Mouse (Mus musculus) ovary, adult 10 weeks (tissue): Measurements from ENCODE around the gene Krt36. TPM values are rescaled to one million over a fixed set of nuclear protein-coding genes. Genes with fewer than 3 reads are reported as not detected.

Source experiments
- polyA plus RNA-seq: library from polyadenylated mRNA; stranded (reverse); fragments of 350-450 nt; fragmentation: Illumina TruSeq; extraction: RNeasy Lipid Tissue Mini Kit (QIAGEN cat#74804); gene quantifications from one replicate; pipeline ENCODE4 v1.2.3, GENCODE M21; 2014

Krt36 gene
- not detected for polyA plus RNA-seq

DNA sequence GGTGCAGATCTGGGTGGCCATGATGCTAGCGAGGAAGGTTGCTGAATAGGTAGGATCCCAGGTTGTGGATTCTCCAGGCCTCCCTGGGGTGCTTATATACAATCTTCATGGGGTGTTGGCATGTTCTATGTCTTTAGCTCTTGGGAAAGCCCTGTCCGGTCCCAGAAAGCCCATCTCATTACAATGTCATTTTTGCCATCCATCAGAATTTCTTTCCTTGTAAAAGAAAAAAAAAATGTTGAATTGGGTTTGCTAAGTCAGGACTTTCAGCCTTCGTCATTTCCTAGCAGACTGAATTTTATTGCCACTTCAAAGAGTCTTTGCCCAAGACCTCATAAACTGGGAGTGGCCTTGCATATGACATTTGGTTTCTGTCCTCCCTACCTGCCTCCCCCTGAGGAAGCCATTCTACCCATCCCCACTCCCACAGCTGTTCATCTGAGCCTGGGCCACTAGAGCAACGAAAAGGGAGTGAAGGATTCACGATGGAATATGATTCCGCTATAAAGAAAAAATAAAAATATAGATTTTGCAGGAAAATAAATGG lies at the start of gene Krt36:
Krt36 (minus strand) TSS at position 51 of the 547 bp plus-strand sequence.

DNA sequence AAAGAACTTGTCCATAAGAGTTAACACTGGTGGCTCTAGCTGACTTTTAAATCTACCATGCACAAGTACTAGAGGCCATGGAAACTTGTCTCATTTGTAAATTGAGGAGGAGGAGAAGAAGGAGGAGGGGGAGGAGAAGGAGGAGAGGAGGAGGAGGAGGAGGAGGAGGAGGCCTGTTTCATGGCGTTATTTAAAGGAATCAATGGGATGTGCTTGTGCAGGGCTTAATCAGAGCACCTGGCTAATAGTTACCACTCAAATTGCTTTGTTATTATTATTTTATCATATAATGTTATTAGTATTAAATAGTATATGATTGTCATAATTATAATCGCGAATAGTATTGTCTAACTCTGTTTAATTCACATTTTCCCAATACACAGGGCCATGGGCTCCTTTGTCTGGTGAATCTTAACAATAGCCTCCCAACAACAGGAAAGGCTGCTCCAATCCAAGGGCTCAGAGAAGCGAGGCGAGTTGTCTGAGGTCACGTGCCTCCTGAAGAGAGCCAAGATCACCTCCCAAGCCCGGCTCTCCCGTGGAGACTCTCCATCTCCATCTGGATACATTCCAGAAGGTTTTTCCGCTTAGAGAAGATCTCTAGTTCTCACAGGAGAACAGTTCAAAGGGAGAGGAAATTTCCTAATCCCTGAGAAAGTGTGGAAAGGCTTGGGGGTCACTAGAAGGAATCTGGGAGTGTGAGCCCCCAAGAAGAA lies 43.3 kb upstream of the Krt36 start, which contains the start of gene Krt19:
Krt19 (minus strand) TSS at position 51 of the 716 bp plus-strand sequence.

DNA sequence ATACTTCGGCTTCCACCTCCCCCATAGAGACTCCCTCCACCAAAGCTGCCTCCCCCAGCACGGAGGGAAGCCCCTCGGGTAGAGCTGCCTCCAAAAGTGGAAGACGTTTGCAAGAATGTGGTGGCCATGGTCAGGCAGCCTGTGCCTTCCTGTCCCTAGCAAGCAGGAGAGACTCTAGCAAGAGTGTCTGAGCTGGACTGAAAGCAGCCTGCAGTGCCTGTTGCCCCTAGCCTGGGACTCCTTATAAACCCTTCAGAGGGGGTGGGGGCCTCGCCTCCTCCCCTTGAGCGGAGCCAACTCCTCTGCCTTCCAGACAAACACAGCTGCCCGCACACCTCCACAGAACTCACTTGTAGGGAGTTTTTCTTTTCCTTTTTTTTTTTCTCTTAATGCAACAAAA lies 30.3 kb upstream of the Krt36 start, which contains the start of gene Krt15:
Krt15 (minus strand) TSS at position 198 of the 400 bp plus-strand sequence.

DNA sequence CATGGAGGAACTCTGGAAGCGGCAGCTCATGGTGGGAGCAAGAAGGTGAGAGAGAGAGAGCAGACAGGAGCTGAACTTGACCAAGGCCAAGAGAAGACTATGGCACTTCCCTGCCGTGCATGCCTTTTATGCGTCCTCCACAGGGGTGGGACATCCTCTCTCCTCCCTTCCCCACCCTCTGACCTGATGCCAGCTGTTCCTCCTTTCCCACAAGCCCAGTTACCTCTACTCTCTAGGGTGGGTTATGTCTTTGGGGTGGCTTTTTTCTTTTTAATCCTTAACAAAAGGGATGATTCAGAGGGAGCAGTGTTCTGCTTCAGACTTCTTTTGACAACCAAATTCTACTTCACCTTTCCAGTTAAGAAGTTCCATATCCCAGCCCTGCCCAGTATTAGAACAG lies 16.0 kb upstream of the Krt36 start, which contains the start of gene Krt13:
Krt13 (minus strand) TSS at position 101 of the 400 bp plus-strand sequence.

DNA sequence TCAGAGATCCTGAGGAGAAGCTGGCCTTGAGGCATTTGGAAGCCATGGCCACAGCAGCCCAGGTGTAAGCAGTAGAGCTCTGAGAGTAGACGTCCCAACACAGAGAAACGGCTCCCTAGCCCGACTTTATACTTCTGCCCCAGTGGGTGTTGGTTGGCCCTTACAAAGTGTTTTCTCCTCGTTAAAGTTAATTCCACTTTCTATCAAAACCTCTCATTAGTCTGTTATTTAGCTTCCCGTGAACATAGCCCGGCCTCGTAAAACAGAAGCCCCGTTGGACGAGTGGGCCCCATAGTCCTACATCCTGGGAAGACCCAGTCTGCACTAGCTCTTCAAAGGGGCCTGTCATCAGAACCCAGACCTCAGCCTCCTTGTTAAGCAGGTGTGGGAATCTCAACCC lies 9.3 kb downstream of the Krt36 start, which contains the start of gene Krt35:
Krt35 (minus strand) TSS at position 101 of the 400 bp plus-strand sequence.

DNA sequence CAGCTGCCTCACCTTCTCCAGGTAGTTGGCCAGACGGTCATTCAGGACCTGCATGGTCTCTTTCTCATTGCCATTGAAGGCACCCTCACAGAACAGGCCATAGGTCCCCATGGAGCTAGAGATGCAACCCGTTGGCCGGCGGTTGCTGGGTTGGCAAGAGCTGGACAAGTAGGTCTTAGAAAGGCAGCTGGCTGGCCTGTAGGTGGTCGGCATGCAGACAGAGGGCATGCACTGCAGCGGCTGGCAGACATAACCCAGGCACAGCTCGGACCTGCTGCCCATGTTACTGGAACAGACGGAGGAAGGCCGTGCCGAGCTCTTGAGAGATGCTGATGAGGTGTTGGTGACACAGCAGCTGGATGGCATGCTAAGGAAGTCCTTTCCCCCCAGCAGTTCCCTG lies 17.6 kb downstream of the Krt36 start, which contains the start of gene Krt32:
Krt32 (minus strand) TSS at position 366 of the 400 bp plus-strand sequence.

Other genes starting within 250 kb of the Krt36 start
- gene Gm11568, start 247.7 kb downstream of the Krt36 start, polyA plus RNA-seq = not detected
- gene Gm11559, start 241.2 kb downstream of the Krt36 start, polyA plus RNA-seq = not detected
- not detected for gene Krtap9-1, start 232.2 kb downstream of the Krt36 start, polyA plus RNA-seq
- gene Gm11567, start 226.4 kb downstream of the Krt36 start, polyA plus RNA-seq = not detected
- not detected for gene Krtap31-1, start 197.7 kb downstream of the Krt36 start, polyA plus RNA-seq
- gene Gm11565, start 190.9 kb downstream of the Krt36 start, polyA plus RNA-seq = not detected
- gene Krtap31-2, start 169.3 kb downstream of the Krt36 start, polyA plus RNA-seq = not detected
- gene Krtap9-5, start 157.2 kb downstream of the Krt36 start, polyA plus RNA-seq = not detected
- gene Krtap29-1, start 126.6 kb downstream of the Krt36 start, polyA plus RNA-seq = not detected
- not detected for gene Krtap16-1, start 119.0 kb downstream of the Krt36 start, polyA plus RNA-seq
- not detected for gene Krtap17-1, start 111.6 kb downstream of the Krt36 start, polyA plus RNA-seq
- not detected for gene Krt33a, start 89.4 kb downstream of the Krt36 start, polyA plus RNA-seq
- gene Krt33b, start 75.8 kb downstream of the Krt36 start, polyA plus RNA-seq = not detected
- gene Krt34, start 64.1 kb downstream of the Krt36 start, polyA plus RNA-seq = not detected
- not detected for gene Krt31, start 55.1 kb downstream of the Krt36 start, polyA plus RNA-seq
- not detected for gene Krt32, start 17.4 kb downstream of the Krt36 start, polyA plus RNA-seq
- not detected for gene Krt35, start 9.4 kb downstream of the Krt36 start, polyA plus RNA-seq
- gene Krt13, start 15.9 kb upstream of the Krt36 start, polyA plus RNA-seq = not detected
- not detected for gene Krt15, start 30.3 kb upstream of the Krt36 start, polyA plus RNA-seq
- 5.7 TPM for gene Krt19, start 43.0 kb upstream of the Krt36 start, polyA plus RNA-seq
- not detected for gene Krt9, start 87.6 kb upstream of the Krt36 start, polyA plus RNA-seq
- not detected for gene Krt14, start 101.9 kb upstream of the Krt36 start, polyA plus RNA-seq
- gene Krt16, start 143.3 kb upstream of the Krt36 start, polyA plus RNA-seq = not detected
- gene Krt17, start 155.4 kb upstream of the Krt36 start, polyA plus RNA-seq = not detected
- not detected for gene Krt42, start 164.2 kb upstream of the Krt36 start, polyA plus RNA-seq
- 1,574 TPM for gene Eif1, start 214.3 kb upstream of the Krt36 start, polyA plus RNA-seq
- gene Gast, start 228.8 kb upstream of the Krt36 start, polyA plus RNA-seq = not detected